Mouse (Mus musculus) forebrain, embryonic 16.5 days (tissue): Measurements from ENCODE around the gene Chrm5. TPM values are rescaled to one million over a fixed set of nuclear protein-coding genes. Genes with fewer than 3 reads are reported as not detected.

ENCODE experiments used
- ATAC-seq: fragments of 200-750 bp; cut with Nextera tagmentation; 2 replicates; pipeline ENCODE4 v1.8.0; 2017; ENCODE audit warnings: mild to moderate bottlenecking, moderate library complexity
- H3K27ac ChIP-seq: fragments of 300-500 bp; sonication (generic); 2 replicates; pipeline ENCODE4 v1.5.1; 2014; ENCODE audit warnings: low read length, control low read depth
- H3K27me3 ChIP-seq: fragments of 300-500 bp; sonication (generic); replicated peaks from 2 replicates; pipeline ENCODE4 v1.6.1; 2014; ENCODE audit warnings: low read length; ENCODE audit not compliant: control insufficient read depth, insufficient read depth
- H3K36me3 ChIP-seq: fragments of 300-500 bp; sonication (generic); 2 replicates; pipeline ENCODE4 v1.6.1; 2014; ENCODE audit not compliant: control insufficient read depth, insufficient read depth
- H3K4me1 ChIP-seq: fragments of 300-500 bp; sonication (generic); replicated peaks from 2 replicates; pipeline ENCODE4 v1.6.1; 2014; ENCODE audit warnings: low read length; ENCODE audit not compliant: control insufficient read depth, insufficient read depth
- H3K4me2 ChIP-seq: fragments of 300-500 bp; sonication (generic); 2 replicates; pipeline ENCODE4 v1.6.1; 2014; ENCODE audit warnings: mild to moderate bottlenecking, low read length, control low read depth
- H3K4me3 ChIP-seq: fragments of 300-500 bp; sonication (generic); replicated peaks from 2 replicates; pipeline ENCODE4 v1.5.1; 2014; ENCODE audit warnings: mild to moderate bottlenecking, low read length, control low read depth
- H3K9ac ChIP-seq: fragments of 300-500 bp; sonication (generic); replicated peaks from 2 replicates; pipeline ENCODE4 v1.6.1; 2014; ENCODE audit warnings: low read depth, low read length, control low read depth
- H3K9me3 ChIP-seq: fragments of 300-500 bp; sonication (generic); 2 replicates; pipeline ENCODE4 v1.6.1; 2016; ENCODE audit warnings: low read length; ENCODE audit not compliant: control insufficient read depth
- WGBS: fragments of 180-500 bp; shearing (Covaris S2); extraction: QIAGEN DNeasy Blood & Tissue Kit; methylation state at CpG from one replicate; pipeline ENCODE4 v1.1.7; 2014; 5-methylcytosine and 5-hydroxymethylcytosine counted together
- polyA plus RNA-seq: library from polyadenylated mRNA; unstranded; fragments of >200 nt; fragmentation: Nextera tagmentation; extraction: Ambion mirVana; gene quantifications from 2 replicates; pipeline ENCODE4 v1.2.1, GENCODE M21; 2015

Chrm5 gene
- polyA plus RNA-seq: 0.80 and 1.2 TPM in 2 replicates

- H3K36me3 ChIP-seq: no peaks in the 10 kb centered on the region
- no peak within 1 kb of the TSS for H3K9ac ChIP-seq
- H3K9me3 ChIP-seq: no peaks in the 10 kb centered on the region
- no peaks in the 10 kb centered on the region for H3K27me3 ChIP-seq
- 93% methylated on average over 5 of the region's 5 CpGs for whole genome bisulfite sequencing
- H3K4me3 ChIP-seq: no peak within 1 kb of the TSS
- no peaks in the 10 kb centered on the region for H3K4me1 ChIP-seq
- H3K4me2 ChIP-seq: no peak within 1 kb of the TSS
- H3K27ac ChIP-seq: no peak within 1 kb of the TSS
- ATAC-seq: no peak
Observed at GRCm38 (mm10) chr2:112480669-112481068, at the start of gene Chrm5. Gene Chrm5, minus strand, starts transcription at chr2:112480769.

DNA sequence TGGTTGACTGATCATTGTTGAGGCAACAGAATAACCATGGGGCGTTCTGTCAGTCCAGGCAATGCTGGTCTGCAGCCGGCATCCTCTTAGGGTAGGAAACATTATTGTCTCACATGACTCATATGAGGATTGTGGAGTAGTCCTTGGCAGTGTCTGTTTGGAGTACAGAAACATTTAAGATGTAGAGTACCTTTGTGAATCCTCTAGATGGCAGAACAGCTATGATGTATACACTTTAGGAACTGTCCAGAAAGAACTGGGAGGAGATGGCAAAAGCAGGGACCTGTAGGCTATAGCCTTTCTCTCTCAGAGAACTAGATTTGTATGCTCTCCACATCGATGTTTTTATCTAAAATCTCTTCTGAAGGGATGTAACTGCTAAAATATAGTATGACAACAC lies 46.4 kb upstream of the Chrm5 start:
- ATAC-seq: 0 out of 2 replicates have a peak, but pooled peaks have one; percentile 31
- no peaks in the 10 kb centered on the region for H3K9me3 ChIP-seq
- H3K9ac ChIP-seq: no peak overlapping the region
- H3K27me3 ChIP-seq: no peaks in the 10 kb centered on the region
- H3K4me3 ChIP-seq: no peak overlapping the region
- no peaks in the 10 kb centered on the region for H3K36me3 ChIP-seq
- no peaks in the 10 kb centered on the region for H3K4me1 ChIP-seq
- no peak overlapping the region for H3K27ac ChIP-seq
- WGBS: 88% methylated on average over 3 of the region's 3 CpGs
- H3K4me2 ChIP-seq: no peak overlapping the region

GRCm38 (mm10) chr2:112520526-112521482 lies 40.2 kb upstream of the Chrm5 start:
- no peak overlapping the region for H3K9ac ChIP-seq
- no peaks in the 10 kb centered on the region for H3K4me1 ChIP-seq
- no peaks in the 10 kb centered on the region for H3K9me3 ChIP-seq
- no peaks in the 10 kb centered on the region for H3K27me3 ChIP-seq
- ATAC-seq: no peak
- no peaks in the 10 kb centered on the region for H3K36me3 ChIP-seq
- H3K4me3 ChIP-seq: no peak overlapping the region
- no peak overlapping the region for H3K27ac ChIP-seq
- H3K4me2 ChIP-seq: no peak overlapping the region
- WGBS: 81% methylated on average over 4 of the region's 4 CpGs

GRCm38 (mm10) chr2:112518541-112518940 lies 38.0 kb upstream of the Chrm5 start:
- no peak overlapping the region for H3K27ac ChIP-seq
- H3K9me3 ChIP-seq: no peaks in the 10 kb centered on the region
- no peaks in the 10 kb centered on the region for H3K4me1 ChIP-seq
- H3K9ac ChIP-seq: no peak overlapping the region
- no peak for ATAC-seq
- H3K36me3 ChIP-seq: no peaks in the 10 kb centered on the region
- no peaks in the 10 kb centered on the region for H3K27me3 ChIP-seq
- no peak overlapping the region for H3K4me3 ChIP-seq
- H3K4me2 ChIP-seq: no peak overlapping the region

DNA sequence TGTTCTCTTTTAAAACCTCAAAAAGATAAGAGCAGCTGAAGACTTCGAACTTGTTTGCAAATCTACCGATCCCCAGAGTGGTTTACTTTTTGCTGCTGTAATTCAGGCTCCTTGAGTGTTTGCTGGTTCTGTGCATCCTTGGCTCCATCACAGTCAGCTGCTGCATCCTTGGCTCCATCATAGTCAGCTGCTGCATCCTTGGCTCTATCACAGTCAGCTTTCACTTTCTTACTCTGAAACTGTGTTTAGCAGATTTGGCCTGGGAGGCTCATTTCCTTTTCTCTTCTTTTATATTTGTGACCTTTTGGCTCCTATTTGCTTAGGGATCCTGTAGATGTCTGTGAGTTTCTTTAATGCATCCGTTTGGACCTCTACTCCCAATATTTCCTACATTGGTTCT lies 36.6 kb upstream of the Chrm5 start:
- Histone ChIP-seq H3K9ac (no peak overlapping the region), H3K4me3 (no peak overlapping the region), H3K4me1 (no peaks in the 10 kb centered on the region), H3K9me3 (no peaks in the 10 kb centered on the region), H3K27me3 (no peaks in the 10 kb centered on the region), H3K36me3 (no peaks in the 10 kb centered on the region), H3K27ac (no peak overlapping the region), H3K4me2 (no peak overlapping the region)
- WGBS: 89% methylated on average over 3 of the region's 3 CpGs
- no peak for ATAC-seq

DNA sequence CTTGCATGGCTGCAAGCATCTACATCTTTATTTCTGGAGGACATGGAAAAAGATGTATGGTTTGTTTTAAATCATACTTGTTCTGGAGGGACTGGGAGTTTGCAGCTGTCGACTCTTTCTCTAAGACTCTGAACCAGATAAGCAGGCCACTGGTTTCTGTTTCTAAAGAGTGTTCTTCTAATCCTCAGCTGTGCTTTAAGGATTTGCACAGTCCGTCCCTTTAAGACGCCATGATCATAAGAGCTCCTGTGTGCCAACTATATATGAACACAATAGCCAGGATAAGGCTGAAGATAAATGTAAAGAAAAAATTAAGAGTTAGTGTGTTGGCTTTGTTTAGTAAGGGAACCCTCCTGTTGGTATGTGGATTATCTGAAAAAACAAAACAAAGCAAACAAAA lies 36.2 kb upstream of the Chrm5 start:
- Histone ChIP-seq H3K9ac (no peak overlapping the region), H3K36me3 (no peaks in the 10 kb centered on the region), H3K4me3 (no peak overlapping the region), H3K27me3 (no peaks in the 10 kb centered on the region), H3K9me3 (no peaks in the 10 kb centered on the region), H3K4me2 (no peak overlapping the region), H3K27ac (no peak overlapping the region), H3K4me1 (no peaks in the 10 kb centered on the region)
- no peak for ATAC-seq
- WGBS: 90% methylated on average over 3 of the region's 3 CpGs

DNA sequence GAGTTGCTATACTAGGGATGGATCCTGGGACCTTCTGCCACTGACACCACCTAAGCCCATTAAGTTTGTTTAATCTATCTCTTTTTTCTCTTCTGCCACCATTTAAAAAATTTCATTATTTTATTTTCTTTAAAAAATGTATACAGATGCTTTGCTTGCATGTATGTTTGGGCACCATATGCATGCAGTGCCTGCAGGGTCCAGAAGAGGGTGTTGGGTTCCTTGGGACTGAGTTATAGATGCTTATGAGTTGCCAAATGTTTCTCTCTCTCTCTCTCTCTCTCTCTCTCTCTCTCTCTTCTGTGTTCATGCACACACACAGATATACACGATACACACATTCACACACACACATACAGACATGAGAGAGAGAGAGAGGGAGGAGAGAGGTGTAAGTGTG lies 32.5 kb upstream of the Chrm5 start:
- WGBS: 63% methylated on average over 1 of the region's 1 CpGs

GRCm38 (mm10) chr2:112510140-112510539 lies 29.6 kb upstream of the Chrm5 start:
- Histone ChIP-seq H3K4me2 (no peak overlapping the region), H3K36me3 (no peaks in the 10 kb centered on the region), H3K4me1 (no peaks in the 10 kb centered on the region), H3K27me3 (no peaks in the 10 kb centered on the region), H3K4me3 (no peak overlapping the region), H3K9ac (no peak overlapping the region), H3K9me3 (no peaks in the 10 kb centered on the region), H3K27ac (no peak overlapping the region)
- ATAC-seq: no peak
- 93% methylated on average over 4 of the region's 4 CpGs for WGBS

More for the DNA sequence above, 32.5 kb upstream of the Chrm5 start:
- Histone ChIP-seq H3K27ac (no peak overlapping the region), H3K4me2 (no peak overlapping the region), H3K27me3 (no peaks in the 10 kb centered on the region), H3K4me3 (no peak overlapping the region), H3K36me3 (no peaks in the 10 kb centered on the region), H3K9ac (no peak overlapping the region), H3K4me1 (no peaks in the 10 kb centered on the region), H3K9me3 (no peaks in the 10 kb centered on the region)
- no peak for ATAC-seq

DNA sequence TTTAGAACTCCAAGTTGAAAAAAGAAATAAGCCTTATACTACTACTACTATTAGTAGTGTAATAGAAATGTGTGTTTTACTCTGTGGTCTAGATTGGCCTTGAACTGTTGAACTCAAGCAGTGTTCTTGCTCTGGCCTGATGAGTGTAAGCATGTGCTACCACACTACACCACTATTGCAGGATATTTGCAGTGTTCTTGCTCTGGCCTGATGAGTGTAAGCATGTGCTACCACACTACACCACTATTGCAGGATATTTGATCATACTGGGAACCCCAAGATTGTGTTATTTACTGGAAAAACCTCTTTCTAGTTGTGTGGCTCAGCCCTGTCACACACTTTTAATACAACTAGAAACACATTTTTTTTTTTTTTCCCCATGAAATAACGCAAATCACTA lies 26.9 kb upstream of the Chrm5 start:
- Histone ChIP-seq H3K4me3 (no peak overlapping the region), H3K36me3 (no peaks in the 10 kb centered on the region), H3K4me2 (no peak overlapping the region), H3K27ac (no peak overlapping the region), H3K27me3 (no peaks in the 10 kb centered on the region), H3K9me3 (no peaks in the 10 kb centered on the region), H3K4me1 (no peaks in the 10 kb centered on the region), H3K9ac (no peak overlapping the region)
- ATAC-seq: peak; percentile 47
- 100% methylated on average over 1 of the region's 1 CpGs for WGBS
